Mouse (Mus musculus) WW6 (cell line): ENCODE measurements around the gene Gm9774.

Experiments used
- DNase-seq: peaks from one replicate; pipeline ENCODE4 v3.0.0-alpha.2; 2013; ENCODE audit warnings: low read depth, low spot score

Gene Gm9774

DNA sequence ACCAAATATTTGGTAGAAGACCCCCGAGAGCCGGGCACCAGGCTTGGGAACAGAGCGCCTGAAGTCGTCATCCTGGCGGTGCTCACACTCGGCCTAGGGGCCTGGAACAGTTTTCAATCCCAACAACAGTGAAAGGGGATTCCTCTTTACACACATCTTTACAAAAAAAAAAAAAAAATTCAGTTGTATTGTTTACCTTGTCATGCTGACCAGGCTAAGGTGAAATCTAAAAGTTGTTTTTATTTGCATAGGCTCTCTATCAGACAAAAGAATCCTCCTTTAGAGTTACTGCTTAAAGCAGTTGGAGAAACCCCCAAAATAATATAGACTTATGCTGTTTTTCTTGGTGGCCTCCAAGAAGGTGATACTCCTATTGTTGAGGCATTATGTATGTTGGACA is at the start of gene Gm9774:
Gene Gm9774, minus strand, starts transcription at position 101 of the 400 bp plus-strand sequence.
- DNase-seq: no peak

DNA sequence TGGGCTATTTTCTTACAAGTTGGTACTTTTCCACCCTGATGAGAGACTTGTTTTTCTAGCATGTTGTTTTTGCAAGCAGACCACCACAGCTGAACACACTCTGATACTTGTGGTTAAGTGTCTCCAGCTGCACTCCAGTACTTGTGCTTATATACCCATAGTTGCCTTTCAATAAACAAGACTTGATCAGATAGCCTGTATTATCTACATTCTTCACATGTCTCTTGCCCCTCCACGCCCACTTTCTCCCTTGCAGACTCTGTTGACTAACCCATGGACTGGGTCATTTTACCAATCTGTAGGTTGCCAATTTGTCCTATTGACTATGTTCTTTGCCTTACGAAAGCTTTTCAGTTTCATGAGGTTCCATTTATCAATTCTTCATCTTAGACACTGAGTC is 40.9 kb upstream of the Gm9774 start:
- no peak for DNase-seq

DNA sequence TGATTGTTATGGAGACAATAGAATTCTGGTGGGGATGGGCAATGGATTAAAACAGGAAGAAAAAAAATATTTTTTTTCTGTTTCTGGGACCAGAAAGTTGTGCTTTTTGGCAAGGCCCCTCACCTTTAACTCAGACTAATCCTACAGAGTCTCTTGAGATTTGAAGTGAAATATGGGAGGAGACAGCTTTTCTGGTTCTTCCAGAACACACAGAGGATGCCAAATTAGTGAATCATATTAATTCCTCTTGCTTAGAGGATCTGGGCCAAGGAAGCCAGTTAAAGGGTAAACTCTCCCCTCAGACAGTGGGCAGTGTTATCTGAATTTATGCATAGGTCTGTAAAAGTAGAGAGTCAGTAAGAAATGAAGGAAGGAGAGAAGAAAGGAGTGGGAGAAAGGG is 38.2 kb upstream of the Gm9774 start:
- DNase-seq: no peak

DNA sequence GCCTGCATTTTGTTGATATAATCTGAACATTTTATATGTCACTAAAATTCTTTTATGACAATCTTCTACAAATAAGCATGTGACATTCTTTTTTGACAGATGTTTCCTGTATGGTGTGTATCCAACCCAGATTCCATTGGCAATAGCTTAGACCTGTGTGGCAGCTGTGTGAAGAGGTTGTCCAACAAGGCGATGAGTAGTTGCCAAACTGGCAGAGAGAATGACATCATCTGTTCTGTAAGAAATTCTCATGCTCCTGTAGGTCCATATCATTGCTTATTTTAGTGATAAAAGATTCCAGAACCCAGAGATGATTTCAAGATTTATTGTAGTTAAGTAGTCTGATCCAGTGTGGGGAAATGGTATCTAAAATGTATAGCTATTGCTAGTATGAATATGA is 37.4 kb upstream of the Gm9774 start:
- DNase-seq: no peak

DNA sequence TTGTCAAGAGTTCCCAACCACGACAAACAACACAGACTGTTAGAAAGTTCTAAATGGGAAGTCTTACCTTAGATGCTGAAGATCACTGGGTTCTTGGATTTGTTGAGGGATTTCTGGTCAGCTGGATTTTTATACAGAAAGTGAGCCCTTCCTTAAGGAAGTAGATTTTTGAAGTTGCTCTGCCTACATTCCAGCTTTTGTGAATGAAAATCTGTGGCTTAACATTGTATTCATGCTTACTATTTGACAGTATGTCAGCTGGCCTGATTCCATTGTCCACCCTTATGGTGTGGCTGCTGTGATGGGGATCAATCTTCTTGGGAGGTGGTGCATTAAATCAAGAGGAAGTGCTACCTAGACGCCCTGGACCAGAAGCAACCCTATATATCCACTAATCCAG is 29.4 kb upstream of the Gm9774 start, which contains the start of gene Sprr3:
Gene Sprr3, minus strand, starts transcription at position 101 of the 400 bp plus-strand sequence.
- DNase-seq: no peak

DNA sequence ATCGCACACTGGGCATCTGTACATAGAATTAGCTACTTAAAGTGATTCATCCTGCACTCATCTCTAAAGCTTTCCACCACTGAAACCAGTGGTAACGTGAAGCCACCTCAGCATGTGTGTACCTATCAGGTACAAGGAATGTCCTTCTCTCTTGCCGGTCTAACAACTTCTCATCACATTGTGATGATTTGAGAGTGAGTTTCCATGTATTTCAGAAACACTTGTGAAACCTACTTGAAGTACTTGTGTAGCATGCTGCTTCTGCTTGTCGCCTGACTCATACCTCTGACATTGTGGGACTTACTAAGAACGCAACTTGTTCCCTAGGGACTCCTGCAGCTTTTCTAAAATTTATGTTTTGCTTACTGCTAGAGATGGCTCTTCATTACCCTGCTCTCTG is 25.9 kb upstream of the Gm9774 start:
- no peak for DNase-seq

DNA sequence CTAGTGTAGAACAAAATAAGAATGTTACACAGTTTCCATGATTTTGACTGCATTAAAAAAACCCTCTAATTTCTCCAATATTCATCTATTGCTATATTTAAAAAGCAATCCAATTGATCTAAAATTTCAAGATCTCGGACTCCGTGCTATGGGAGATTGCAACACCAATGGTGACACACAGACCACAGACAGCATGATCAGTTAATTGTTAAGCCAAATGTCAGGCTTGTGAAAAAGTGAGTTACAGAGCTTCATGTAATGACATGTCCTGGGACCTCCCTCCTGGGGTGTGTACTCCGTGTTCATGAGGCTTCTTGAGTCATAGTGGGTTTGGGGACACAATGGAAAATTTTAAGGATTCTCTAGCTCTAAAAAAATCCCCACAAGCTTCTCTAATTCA is 11.0 kb upstream of the Gm9774 start:
- no peak for DNase-seq

DNA sequence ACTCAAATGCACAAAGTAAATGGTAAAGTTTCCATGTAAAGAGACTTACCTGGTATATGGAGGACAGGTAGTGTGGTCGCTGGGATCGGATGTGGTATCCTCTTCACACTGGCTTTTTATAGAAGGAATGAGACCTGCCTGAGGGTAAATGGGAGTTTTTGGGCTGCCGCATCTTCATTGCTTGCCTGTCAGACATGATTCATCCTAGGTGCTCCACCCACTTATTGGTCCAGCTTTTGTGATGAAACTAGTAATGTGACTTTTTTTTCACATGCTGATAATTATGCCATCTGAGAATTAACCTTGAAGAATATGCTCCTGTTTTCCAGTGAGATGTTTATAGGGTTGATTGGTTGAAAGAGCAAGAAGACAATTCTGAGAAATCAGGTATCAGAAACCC is 9.5 kb upstream of the Gm9774 start, which contains the start of gene Sprr1b:
Gene Sprr1b, minus strand, starts transcription at position 101 of the 400 bp plus-strand sequence.
- no peak for DNase-seq

DNA sequence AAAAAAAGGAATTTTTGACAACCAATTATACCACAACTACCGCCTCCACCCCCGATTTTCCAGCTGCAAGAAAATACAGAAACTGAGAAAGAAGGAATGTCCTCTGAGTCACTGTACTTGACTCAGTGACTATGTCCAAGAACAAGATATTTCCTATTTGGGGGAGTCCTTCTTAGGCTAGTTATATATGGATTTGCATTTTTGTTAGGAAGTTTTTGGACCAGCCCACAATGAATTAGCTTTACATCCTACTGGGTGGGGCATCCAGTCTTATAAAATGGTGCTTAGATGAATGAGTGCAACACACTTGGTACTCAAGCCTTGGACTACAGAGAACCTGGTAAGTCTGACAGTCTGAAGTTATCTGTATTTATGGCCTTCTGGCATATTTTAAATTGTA is 3.1 kb upstream of the Gm9774 start, which contains the start of gene Sprr2k:
Gene Sprr2k, plus strand, starts transcription at position 301 of the 400 bp plus-strand sequence.
- no peak for DNase-seq

DNA sequence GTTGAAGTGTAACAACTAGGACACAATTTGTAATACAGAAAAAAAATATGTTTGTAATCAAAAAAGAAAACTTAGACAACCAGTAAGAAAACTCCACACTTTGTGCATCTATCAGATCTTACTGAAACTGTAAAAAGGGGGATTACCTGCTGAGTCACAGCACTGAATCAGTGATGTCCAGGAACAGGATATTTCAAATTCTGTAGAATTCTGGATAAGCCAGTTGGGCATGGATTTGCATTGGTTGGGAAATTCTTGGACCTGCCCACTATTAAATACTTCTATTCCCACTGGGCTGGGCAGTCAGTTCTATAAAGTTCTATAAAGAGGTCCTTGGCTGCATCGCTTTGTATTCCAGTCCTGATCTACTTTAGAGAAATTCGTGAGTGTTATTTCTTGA is 11.4 kb downstream of the Gm9774 start, which contains the start of gene Sprr2j-ps:
Gene Sprr2j-ps, plus strand, starts transcription at position 301 of the 400 bp plus-strand sequence.
- no peak for DNase-seq

DNA sequence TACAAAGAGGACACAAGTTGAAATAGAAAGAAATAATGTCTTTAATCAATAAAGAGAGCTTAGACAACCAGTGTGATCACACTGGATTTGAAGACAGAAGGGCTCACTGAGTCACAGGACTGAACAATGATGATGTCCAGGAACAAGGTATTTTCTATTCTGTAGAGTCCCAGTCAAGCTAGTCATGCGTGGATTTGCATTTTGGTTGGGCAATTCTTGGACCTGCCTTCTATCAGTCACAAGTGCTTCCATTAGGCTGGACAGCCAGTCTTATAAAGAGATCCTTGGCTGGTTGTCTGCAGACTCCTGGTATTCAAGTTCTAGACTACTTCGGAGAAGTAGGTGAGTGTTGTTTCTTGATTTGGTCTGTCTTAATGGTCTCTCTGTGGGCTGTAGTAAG is 21.5 kb downstream of the Gm9774 start, which contains the start of gene Sprr2i:
Gene Sprr2i, plus strand, starts transcription at position 301 of the 400 bp plus-strand sequence.
- DNase-seq: no peak

DNA sequence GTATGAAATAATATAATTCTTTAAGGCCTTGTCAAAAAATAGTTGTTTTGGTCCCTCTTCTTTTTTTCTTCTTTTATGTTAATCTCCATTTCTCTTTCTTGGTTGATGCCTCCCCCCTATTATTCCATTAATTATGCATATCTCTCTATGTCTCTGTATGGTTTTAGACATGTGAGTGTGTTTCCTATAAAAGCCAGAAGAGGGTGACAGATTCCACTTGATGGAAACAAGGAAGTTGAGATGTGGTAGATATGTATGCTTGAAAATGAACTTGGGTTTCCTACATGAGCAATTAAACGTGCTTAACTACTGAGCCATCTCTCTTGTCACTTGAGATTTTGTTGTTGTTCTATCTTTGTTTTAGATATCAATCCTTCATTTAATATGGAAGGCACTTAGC is 34.9 kb downstream of the Gm9774 start:
- no peak for DNase-seq

DNA sequence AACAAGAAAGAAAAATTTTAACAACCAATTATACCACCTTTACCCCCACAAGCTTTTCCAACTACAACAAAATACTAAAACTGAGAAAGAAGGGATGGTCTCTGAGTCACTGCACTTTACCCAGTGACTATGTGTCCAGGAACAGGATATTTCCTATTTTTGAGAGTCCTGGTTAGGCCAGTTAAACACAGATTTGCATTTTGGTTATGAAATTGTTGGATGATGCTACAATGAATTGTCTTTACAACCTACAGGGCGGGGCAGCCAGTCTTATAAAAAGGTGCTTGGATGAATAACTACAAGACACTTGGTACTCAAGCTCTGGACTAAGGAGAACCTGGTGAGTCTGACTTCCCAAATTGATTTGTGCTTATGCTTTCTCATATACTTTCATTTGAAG is 43.8 kb downstream of the Gm9774 start, which contains the start of gene Sprr2h:
Gene Sprr2h, plus strand, starts transcription at position 301 of the 400 bp plus-strand sequence.
- DNase-seq: no peak
